Mouse (Mus musculus): ENCODE results near the gene Myl6. TPM values are rescaled to one million over a fixed set of nuclear protein-coding genes. Genes with fewer than 3 reads are reported as not detected.

Gene Myl6
- polyA plus RNA-seq, 1 experiment from 2014 or later: 442 TPM

DNA sequence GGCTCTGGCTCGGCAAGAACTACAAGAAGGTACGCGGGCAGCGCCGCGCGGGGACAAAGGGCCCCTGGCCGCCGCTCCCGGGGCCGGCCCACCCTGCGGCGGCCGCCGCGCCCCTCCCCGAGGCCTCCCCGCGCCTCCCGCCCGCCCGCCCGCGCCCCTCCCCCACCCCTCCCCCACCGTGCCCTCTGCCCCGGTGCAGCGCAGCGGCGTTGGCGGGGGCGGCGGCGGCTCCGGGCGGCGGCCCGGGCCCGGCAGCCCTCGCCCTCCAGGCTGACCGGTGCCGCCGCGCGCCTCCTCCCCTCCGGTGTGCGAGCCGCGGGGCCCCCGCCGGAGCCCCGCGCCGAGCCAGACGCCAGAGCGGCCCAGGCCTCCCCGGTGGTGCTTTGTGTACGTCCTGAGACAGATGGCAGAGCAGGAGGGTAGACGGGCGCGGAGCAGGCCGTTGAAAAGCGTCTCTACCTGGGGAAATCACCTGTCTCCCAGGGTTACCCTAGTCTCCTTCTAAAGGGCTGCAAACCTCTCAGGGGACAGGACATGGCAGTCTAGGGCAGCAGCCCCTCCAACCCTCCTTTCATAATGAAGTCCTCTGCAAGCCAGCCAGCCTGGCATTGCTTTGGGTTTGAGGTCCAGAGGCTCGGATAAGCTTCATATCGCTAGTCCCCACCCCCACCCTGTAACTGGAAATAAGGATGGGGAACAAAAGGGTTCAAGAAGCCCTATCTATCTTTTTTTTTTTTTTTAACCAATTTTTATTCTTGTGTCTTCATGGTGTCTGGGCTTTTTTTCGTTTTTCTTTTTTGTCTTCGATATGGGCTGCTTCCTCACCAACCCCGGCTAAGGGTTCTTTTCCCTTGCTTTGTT, 34.3 kb downstream of the Myl6 start:
- no peaks in the 10 kb centered on the region for H3K27me3 ChIP-seq (ENCODE audit: insufficient read depth, low read length)
- peak; percentile 71 for ATAC-seq

DNA sequence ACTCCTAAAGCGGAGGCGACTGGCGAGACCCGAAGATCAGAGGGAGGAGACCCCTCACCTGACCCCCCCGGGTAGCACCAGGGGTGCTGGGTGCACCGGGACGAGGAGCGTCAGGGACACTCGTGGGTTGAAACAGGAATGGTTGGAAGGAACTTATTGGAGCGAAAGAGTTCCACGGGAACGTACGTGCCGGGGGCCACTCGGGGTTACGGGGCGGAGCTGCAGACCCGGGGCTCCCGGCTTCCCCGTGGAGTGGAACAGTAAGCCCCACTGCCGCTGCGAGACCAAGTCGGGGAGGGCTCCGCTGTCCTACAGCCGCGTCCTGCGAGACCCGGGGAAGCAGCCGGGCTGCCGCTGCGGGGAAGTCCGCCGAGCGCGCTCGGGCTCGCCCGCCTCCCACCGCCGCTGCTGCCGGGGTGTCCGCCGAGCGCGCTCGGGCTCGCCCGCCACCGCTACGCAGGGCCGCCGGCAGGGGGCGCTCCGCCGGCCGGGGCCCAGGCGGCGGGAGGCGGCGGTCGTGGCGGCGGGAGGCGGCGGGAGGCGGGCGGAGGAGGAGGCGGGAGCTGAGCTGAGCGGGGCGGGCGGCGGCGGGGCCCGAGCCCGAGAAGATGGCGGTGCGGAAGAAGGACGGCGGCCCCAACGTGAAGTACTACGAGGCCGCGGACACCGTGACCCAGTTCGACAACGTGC, 35.1 kb downstream of the Myl6 start, which contains the start of gene Smarcc2:
Gene Smarcc2 (plus strand): TSS at position 530 of the 690 bp plus-strand sequence.
- peaks cover 10% of the 10 kb centered on the region; the same call in 1 of the 2 replicates for H3K4me1 ChIP-seq (ENCODE audit: insufficient read depth)
- under 1% methylated on average over 41 of the region's 86 CpGs for WGBS (ENCODE audit: insufficient replicate concordance)
- ATAC-seq: peak; percentile 85

More for the DNA sequence above, 34.3 kb downstream of the Myl6 start:
- Histone ChIP-seq H3K27ac (ENCODE audit: low read depth) (peak overlapping the region; percentile 96), H3K4me3 (ENCODE audit: low read depth, low read length) (peak overlapping the region; percentile 86), H3K9ac (replicated peaks) (peak overlapping the region; percentile 93), H3K36me3 (replicated peaks; ENCODE audit: insufficient read depth, low read length) (peaks cover 28% of the 10 kb centered on the region), H3K9me3 (ENCODE audit: low read length) (no peaks in the 10 kb centered on the region), H3K4me2 (ENCODE audit: low read depth, low read length) (peak overlapping the region; percentile 89), H3K4me1 (ENCODE audit: insufficient read depth) (peaks cover 10% of the 10 kb centered on the region; the same call in 1 of the 2 replicates)
- TF ChIP-seq CTCF (IDR thresholded peaks at IDR 0.05; ENCODE audit: low read depth) (no peak), EP300 (IDR thresholded peaks at IDR 0.05; ENCODE audit: low read depth) (no peak)
- no peak for DNase-seq
- 3% methylated on average over 16 of the region's 67 CpGs for WGBS (ENCODE audit: insufficient replicate concordance)

DNA sequence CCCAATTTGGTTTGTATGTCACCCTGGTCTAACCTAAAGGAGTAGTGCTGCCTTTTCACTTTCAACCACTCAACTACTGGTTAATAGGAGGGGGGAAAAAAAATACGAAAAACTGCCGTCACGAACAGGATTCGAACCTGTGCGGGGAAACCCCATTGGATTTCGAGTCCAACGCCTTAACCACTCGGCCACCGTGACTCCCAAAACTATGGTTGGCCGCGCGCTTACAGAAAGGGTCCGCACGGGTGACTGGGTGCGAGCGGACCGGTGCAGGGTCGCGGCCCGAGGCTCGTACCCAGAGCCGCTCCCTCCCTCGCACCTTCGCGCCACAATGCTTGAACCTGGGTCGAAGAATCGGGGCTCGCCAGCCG, 35.6 kb downstream of the Myl6 start:
- WGBS (ENCODE audit: insufficient replicate concordance): under 1% methylated on average over 29 of the region's 29 CpGs

More for the DNA sequence above, 35.1 kb downstream of the Myl6 start, which contains the start of gene Smarcc2:
- Histone ChIP-seq H3K27me3 (ENCODE audit: insufficient read depth, low read length) (no peaks in the 10 kb centered on the region), H3K9me3 (ENCODE audit: low read length) (no peaks in the 10 kb centered on the region), H3K27ac (ENCODE audit: low read depth) (peak within 1 kb of the TSS; percentile 96), H3K4me3 (ENCODE audit: low read depth, low read length) (peak within 1 kb of the TSS; percentile 86), H3K36me3 (replicated peaks; ENCODE audit: insufficient read depth, low read length) (peaks cover 20% of the 10 kb centered on the region), H3K9ac (replicated peaks) (peak within 1 kb of the TSS; percentile 93), H3K4me2 (ENCODE audit: low read depth, low read length) (peak within 1 kb of the TSS; percentile 89)
- TF ChIP-seq CTCF (IDR thresholded peaks at IDR 0.05; ENCODE audit: low read depth) (peak; percentile 38), EP300 (IDR thresholded peaks at IDR 0.05; ENCODE audit: low read depth) (no peak)
- DNase-seq: peak; percentile 92

DNA sequence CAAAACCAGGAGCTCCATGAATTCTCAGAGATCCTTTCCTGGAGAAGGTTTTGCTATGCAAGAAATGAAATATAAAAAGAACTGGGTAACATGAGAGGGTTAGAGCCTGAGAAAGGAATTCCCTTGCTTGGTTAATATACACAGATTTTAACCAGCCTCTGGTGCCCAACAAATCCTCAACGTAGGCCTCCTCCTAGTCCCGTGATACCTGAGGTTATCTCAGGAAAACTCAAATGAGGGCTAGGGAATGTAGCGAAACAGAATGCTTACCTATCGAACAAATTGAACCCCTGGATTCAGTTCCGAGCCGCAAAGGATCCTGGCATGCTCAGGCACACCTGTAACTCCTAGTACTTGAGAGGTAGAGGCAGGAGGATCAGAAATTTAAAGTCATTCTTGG, 36.3 kb downstream of the Myl6 start:
- Histone ChIP-seq H3K9ac (replicated peaks) (no peak overlapping the region), H3K9me3 (ENCODE audit: low read length) (no peaks in the 10 kb centered on the region), H3K4me2 (ENCODE audit: low read depth, low read length) (no peak overlapping the region; the same call in 1 of the 2 replicates), H3K4me1 (ENCODE audit: insufficient read depth) (peaks cover 10% of the 10 kb centered on the region; the same call in 1 of the 2 replicates), H3K27ac (ENCODE audit: low read depth) (no peak overlapping the region), H3K36me3 (replicated peaks; ENCODE audit: insufficient read depth, low read length) (peaks cover 9% of the 10 kb centered on the region; the same call in 1 of the 2 replicates), H3K27me3 (ENCODE audit: insufficient read depth, low read length) (no peaks in the 10 kb centered on the region), H3K4me3 (ENCODE audit: low read depth, low read length) (no peak overlapping the region)
- DNase-seq (no peak), ATAC-seq (no peak)
- 89% methylated on average over 6 of the region's 6 CpGs for WGBS (ENCODE audit: insufficient replicate concordance)
- TF ChIP-seq EP300 (IDR thresholded peaks at IDR 0.05; ENCODE audit: low read depth) (no peak), CTCF (IDR thresholded peaks at IDR 0.05; ENCODE audit: low read depth) (no peak)

More for the DNA sequence above, 35.6 kb downstream of the Myl6 start:
- DNase-seq (peak; percentile 93), ATAC-seq (peak; percentile 53)
- Histone ChIP-seq H3K27ac (ENCODE audit: low read depth) (peak overlapping the region; percentile 96), H3K4me3 (ENCODE audit: low read depth, low read length) (peak overlapping the region; percentile 86), H3K27me3 (ENCODE audit: insufficient read depth, low read length) (no peaks in the 10 kb centered on the region), H3K4me1 (ENCODE audit: insufficient read depth) (peaks cover 10% of the 10 kb centered on the region; the same call in 1 of the 2 replicates), H3K9ac (replicated peaks) (peak overlapping the region; percentile 93), H3K36me3 (replicated peaks; ENCODE audit: insufficient read depth, low read length) (peaks cover 15% of the 10 kb centered on the region), H3K4me2 (ENCODE audit: low read depth, low read length) (peak overlapping the region; percentile 89), H3K9me3 (ENCODE audit: low read length) (no peaks in the 10 kb centered on the region)
- no peak for TF ChIP-seq CTCF (IDR thresholded peaks at IDR 0.05; ENCODE audit: low read depth)
- no peak for TF ChIP-seq EP300 (IDR thresholded peaks at IDR 0.05; ENCODE audit: low read depth)

DNA sequence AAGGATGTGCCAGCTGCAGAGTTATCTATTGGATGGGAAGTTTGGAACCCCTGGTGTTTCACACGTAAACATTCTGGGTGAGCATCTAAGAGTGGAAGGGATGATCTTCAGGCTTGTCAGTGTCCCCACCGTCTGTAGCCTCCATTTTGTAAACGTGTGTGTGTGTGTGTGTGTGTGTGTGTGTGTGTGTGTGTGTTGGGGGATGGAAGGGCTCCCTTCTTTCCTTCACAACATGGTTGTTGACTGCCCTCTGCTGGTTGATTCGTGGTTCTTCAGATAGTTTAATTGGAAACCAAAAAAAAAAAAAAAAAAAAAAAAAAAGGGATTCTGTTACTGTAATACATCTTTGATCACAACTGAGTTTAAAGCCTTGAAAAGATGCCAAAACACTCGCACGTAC, 38.7 kb downstream of the Myl6 start:
- Histone ChIP-seq H3K4me3 (ENCODE audit: low read depth, low read length) (no peak overlapping the region), H3K36me3 (replicated peaks; ENCODE audit: insufficient read depth, low read length) (no peaks in the 10 kb centered on the region), H3K4me2 (ENCODE audit: low read depth, low read length) (peak overlapping the region; percentile 40), H3K27ac (ENCODE audit: low read depth) (no peak overlapping the region), H3K27me3 (ENCODE audit: insufficient read depth, low read length) (no peaks in the 10 kb centered on the region), H3K4me1 (ENCODE audit: insufficient read depth) (peaks cover 2% of the 10 kb centered on the region; the same call in 1 of the 2 replicates), H3K9ac (replicated peaks) (0 out of 2 replicates have a peak overlapping the region, but pooled peaks have one; percentile 16), H3K9me3 (ENCODE audit: low read length) (no peaks in the 10 kb centered on the region)
- WGBS (ENCODE audit: insufficient replicate concordance): 4% methylated on average over 6 of the region's 6 CpGs
- peak; percentile 80 for DNase-seq
- ATAC-seq: no peak
- no peak for TF ChIP-seq EP300 (IDR thresholded peaks at IDR 0.05; ENCODE audit: low read depth)
- peak; percentile 80 for TF ChIP-seq CTCF (IDR thresholded peaks at IDR 0.05; ENCODE audit: low read depth)

DNA sequence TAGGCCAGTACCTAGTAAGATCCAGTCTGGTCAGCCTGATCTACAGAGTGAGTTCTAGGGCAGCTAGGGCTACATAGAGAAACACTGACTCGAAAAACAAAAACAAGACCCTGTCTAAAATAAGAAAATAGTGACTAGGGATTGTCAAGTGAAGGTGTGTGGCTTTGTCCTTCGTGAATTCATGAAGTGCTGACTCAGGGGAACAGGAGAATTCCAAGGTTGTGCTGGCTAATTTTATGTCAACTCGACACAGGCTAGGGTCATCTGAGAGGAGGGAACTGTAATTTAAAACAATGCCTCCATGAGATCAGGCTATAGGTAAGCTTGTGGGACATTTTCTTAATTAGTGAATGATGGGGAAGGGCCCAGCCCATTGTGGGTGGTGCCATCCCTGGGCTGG, 39.5 kb downstream of the Myl6 start:
- ATAC-seq (no peak), DNase-seq (no peak)
- Histone ChIP-seq H3K9me3 (ENCODE audit: low read length) (no peaks in the 10 kb centered on the region), H3K9ac (replicated peaks) (no peak overlapping the region), H3K27ac (ENCODE audit: low read depth) (no peak overlapping the region), H3K4me1 (ENCODE audit: insufficient read depth) (no peaks in the 10 kb centered on the region), H3K4me3 (ENCODE audit: low read depth, low read length) (no peak overlapping the region), H3K4me2 (ENCODE audit: low read depth, low read length) (no peak overlapping the region), H3K36me3 (replicated peaks; ENCODE audit: insufficient read depth, low read length) (no peaks in the 10 kb centered on the region), H3K27me3 (ENCODE audit: insufficient read depth, low read length) (no peaks in the 10 kb centered on the region)
- 64% methylated on average over 3 of the region's 3 CpGs for WGBS (ENCODE audit: insufficient replicate concordance)
- no peak for TF ChIP-seq CTCF (IDR thresholded peaks at IDR 0.05; ENCODE audit: low read depth)
- TF ChIP-seq EP300 (IDR thresholded peaks at IDR 0.05; ENCODE audit: low read depth): no peak

All from liver, postnatal 0 days (tissue).